Mouse (Mus musculus): ENCODE results near the gene Dock9.

DNA sequence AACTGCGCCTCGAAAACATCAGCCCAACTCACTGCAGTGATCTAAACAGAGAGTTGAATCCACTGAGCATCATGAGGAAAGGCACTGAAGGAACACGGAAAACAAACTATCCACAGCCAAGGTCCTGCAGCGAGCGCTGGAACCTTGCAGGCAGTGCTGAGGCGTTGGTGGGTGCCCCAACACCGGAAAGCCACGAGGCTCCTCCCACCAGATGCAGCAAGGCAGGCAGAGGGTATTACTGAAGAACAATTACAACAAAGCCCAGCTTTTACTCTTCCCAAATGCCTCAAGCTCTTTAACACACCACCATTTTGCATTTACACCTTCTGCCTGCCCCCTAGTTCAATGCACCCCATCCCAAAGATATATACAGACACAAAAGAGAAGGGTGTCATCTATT lies 65.4 kb downstream of the Dock9 start:
- TF ChIP-seq GATA2 (IDR thresholded peaks at IDR 0.05; ENCODE audit: borderline replicate concordance, low read depth, low read length) (no peak), CTCF (IDR thresholded peaks at IDR 0.05; ENCODE audit: low read depth, low read length) (no peak), GATA1 (IDR thresholded peaks at IDR 0.05; ENCODE audit: borderline replicate concordance, low read length) (no peak), POLR2AphosphoS5 (IDR thresholded peaks at IDR 0.05; ENCODE audit: insufficient replicate concordance, low read depth, low read length) (no peak), TAL1 (conservative IDR thresholded peaks at IDR 0.05; ENCODE audit: low read depth, low read length) (no peak)

All from G1E (cell line).